Mouse (Mus musculus): ENCODE measurements around the gene Tfrc.
A peak's percentile ranks its signal among the peaks of the same experiment; 100 is the strongest.

The Tfrc gene

GRCm38 (mm10) chr16:32608712-32609400 lies at the start of gene Tfrc:
TSS of gene Tfrc (plus strand) at chr16:32608920.
- peak; percentile 99 for DNase-seq (ENCODE audit: low read depth, low spot score)

- no peak for DNase-seq (ENCODE audit: low read depth, low spot score)
Measured at GRCm38 (mm10) chr16:32559493-32559892, 49.2 kb upstream of the Tfrc start.

- no peak for DNase-seq (ENCODE audit: low read depth, low spot score)
Measured at GRCm38 (mm10) chr16:32563056-32563793, 45.5 kb upstream of the Tfrc start.

- no peak for DNase-seq (ENCODE audit: low read depth, low spot score)
Measured at GRCm38 (mm10) chr16:32567282-32567681, 41.4 kb upstream of the Tfrc start.

GRCm38 (mm10) chr16:32568401-32568800 lies 40.3 kb upstream of the Tfrc start:
- no peak for DNase-seq (ENCODE audit: low read depth, low spot score)

- DNase-seq (ENCODE audit: low read depth, low spot score): no peak
Measured at GRCm38 (mm10) chr16:32570042-32570441, 38.7 kb upstream of the Tfrc start.

GRCm38 (mm10) chr16:32572528-32572927 lies 36.2 kb upstream of the Tfrc start:
- peak; percentile 56 for DNase-seq (ENCODE audit: low read depth, low spot score)

GRCm38 (mm10) chr16:32586482-32586881 lies 22.2 kb upstream of the Tfrc start:
- no peak for DNase-seq (ENCODE audit: low read depth, low spot score)

GRCm38 (mm10) chr16:32588568-32588967 lies 20.2 kb upstream of the Tfrc start:
- no peak for DNase-seq (ENCODE audit: low read depth, low spot score)

GRCm38 (mm10) chr16:32591521-32591920 lies 17.2 kb upstream of the Tfrc start:
- DNase-seq (ENCODE audit: low read depth, low spot score): no peak

GRCm38 (mm10) chr16:32593283-32593805 lies 15.4 kb upstream of the Tfrc start:
- no peak for DNase-seq (ENCODE audit: low read depth, low spot score)

- DNase-seq (ENCODE audit: low read depth, low spot score): peak; percentile 64
Measured at GRCm38 (mm10) chr16:32593916-32594315, 14.8 kb upstream of the Tfrc start.

- no peak for DNase-seq (ENCODE audit: low read depth, low spot score)
Measured at GRCm38 (mm10) chr16:32594701-32595100, 14.0 kb upstream of the Tfrc start.

GRCm38 (mm10) chr16:32595142-32595855 lies 13.4 kb upstream of the Tfrc start:
- DNase-seq (ENCODE audit: low read depth, low spot score): no peak

- DNase-seq (ENCODE audit: low read depth, low spot score): no peak
Measured at GRCm38 (mm10) chr16:32597909-32598381, 10.8 kb upstream of the Tfrc start.

GRCm38 (mm10) chr16:32599151-32599550 lies 9.6 kb upstream of the Tfrc start:
- no peak for DNase-seq (ENCODE audit: low read depth, low spot score)

- DNase-seq (ENCODE audit: low read depth, low spot score): no peak
Measured at GRCm38 (mm10) chr16:32602193-32602685, 6.5 kb upstream of the Tfrc start.

GRCm38 (mm10) chr16:32607562-32608343 lies 967 bp upstream of the Tfrc start:
- DNase-seq (ENCODE audit: low read depth, low spot score): no peak

GRCm38 (mm10) chr16:32608344-32608711 lies 392 bp upstream of the Tfrc start:
- DNase-seq (ENCODE audit: low read depth, low spot score): no peak

GRCm38 (mm10) chr16:32609401-32609779 lies 670 bp downstream of the Tfrc start:
- no peak for DNase-seq (ENCODE audit: low read depth, low spot score)

All from CD4-positive, CD25-positive, alpha-beta regulatory T cell, adult 2 months (primary cell).